Mouse (Mus musculus) MEL (cell line): ENCODE measurements around the gene Abhd17a. TPM values are rescaled to one million over a fixed set of nuclear protein-coding genes. Genes with fewer than 3 reads are reported as not detected.
"Not testable (repeated sequence)": the region's sequence is repeated elsewhere in the genome, so short reads cannot be mapped to it uniquely, and the experiment has no call there.

ENCODE experiments used
- DNase-seq: peaks from one replicate; pipeline ENCODE4 v3.0.0; 2011; ENCODE audit warnings: low read depth, low spot score
- H3K27ac ChIP-seq: 2 replicates; pipeline ENCODE4 v1.5.1; 2012; ENCODE audit warnings: low read depth, mild to moderate bottlenecking, control low read depth, low read length, moderate library complexity; ENCODE audit not compliant: control insufficient read depth
- H3K27me3 ChIP-seq, 2 experiments: fragments of 150-350 bp in 1 of 2; sonication (generic) in 1 of 2; 2 replicates each; pipeline ENCODE4 v1.6.1; 2012; ENCODE audit warnings: low read length in 2 of 2, mild to moderate bottlenecking in 2 of 2, improper control_type of control experiment in 1 of 2, moderate library complexity in 1 of 2; ENCODE audit not compliant: insufficient read depth in 2 of 2, control insufficient read depth in 1 of 2
- H3K36me3 ChIP-seq, 2 experiments: 2 replicates each; pipeline ENCODE4 v1.6.1; 2012 to 2014; ENCODE audit warnings: low read length in 2 of 2, improper control_type of control experiment in 1 of 2, inconsistent platforms in 1 of 2, mild to moderate bottlenecking in 1 of 2; ENCODE audit not compliant: insufficient read depth in 2 of 2, control insufficient read depth in 1 of 2
- H3K4me1 ChIP-seq, 2 experiments: fragments of 150-350 bp in 1 of 2; sonication (generic) in 1 of 2; 2 replicates each; pipeline ENCODE4 v1.6.1; 2012; ENCODE audit warnings: low read length in 2 of 2, improper control_type of control experiment in 1 of 2, mild to moderate bottlenecking in 1 of 2; ENCODE audit not compliant: insufficient read depth in 2 of 2, control insufficient read depth in 1 of 2
- H3K4me3 ChIP-seq, 2 experiments: fragments of 150-350 bp in 1 of 2; sonication (generic) in 1 of 2; 2 replicates each; pipeline ENCODE4 v1.5.1; 2012; ENCODE audit warnings: low read depth in 2 of 2, low read length in 2 of 2, mild to moderate bottlenecking in 2 of 2, moderate library complexity in 2 of 2, control low read depth in 1 of 2, improper control_type of control experiment in 1 of 2; ENCODE audit not compliant: control insufficient read depth in 1 of 2, insufficient read depth in 1 of 2
- H3K79me2 ChIP-seq: 2 replicates; pipeline ENCODE4 v1.6.1; 2012; ENCODE audit warnings: mild to moderate bottlenecking, low read length, moderate library complexity; ENCODE audit not compliant: control insufficient read depth, poor library complexity, insufficient read depth
- H3K9ac ChIP-seq: 2 replicates; pipeline ENCODE4 v1.6.1; 2012; ENCODE audit warnings: low read depth, mild to moderate bottlenecking, control low read depth, low read length, moderate library complexity; ENCODE audit not compliant: control insufficient read depth, poor library complexity, severe bottlenecking
- H3K9me3 ChIP-seq: fragments of 150-350 bp; sonication (generic); replicated peaks from 2 replicates; pipeline ENCODE4 v1.6.1; 2012; ENCODE audit warnings: mild to moderate bottlenecking, low read length, improper control_type of control experiment, moderate library complexity; ENCODE audit not compliant: insufficient read depth
- BHLHE40 ChIP-seq: IDR thresholded peaks from 2 replicates; pipeline ENCODE4 v1.6.1; 2012; ENCODE audit warnings: low read depth, mild to moderate bottlenecking, inconsistent platforms, low read length, improper control_type of control experiment, borderline replicate concordance
- CTCF ChIP-seq, 3 experiments: IDR thresholded peaks in 2 of 3; conservative IDR thresholded peaks in 1 of 3; 2 replicates each; pipeline ENCODE4 v1.5.1; 2011 to 2012; ENCODE audit warnings: low read length in 3 of 3, low read depth in 2 of 3, mild to moderate bottlenecking in 2 of 3, improper control_type of control experiment in 1 of 3, inconsistent platforms in 1 of 3, mixed read lengths in 1 of 3, moderate library complexity in 1 of 3; ENCODE audit not compliant: control insufficient read depth in 1 of 3, insufficient read depth in 1 of 3, poor library complexity in 1 of 3, severe bottlenecking in 1 of 3
- E2F4 ChIP-seq: IDR thresholded peaks from 2 replicates; pipeline ENCODE4 v1.6.1; 2011; ENCODE audit warnings: low read depth, low read length, improper control_type of control experiment, borderline replicate concordance
- ETS1 ChIP-seq: IDR thresholded peaks from 2 replicates; pipeline ENCODE4 v1.6.1; 2012; ENCODE audit warnings: low read depth, mild to moderate bottlenecking, inconsistent platforms, low read length, improper control_type of control experiment, moderate library complexity
- GATA1 ChIP-seq: IDR thresholded peaks from 2 replicates; pipeline ENCODE4 v1.6.1; 2011; ENCODE audit warnings: low read depth, low read length, improper control_type of control experiment
- KAT2A ChIP-seq: conservative IDR thresholded peaks from 2 replicates; pipeline ENCODE4 v1.6.1; 2012; ENCODE audit warnings: low read depth, low read length, improper control_type of control experiment, inconsistent platforms
- MAX ChIP-seq: IDR thresholded peaks from 2 replicates; pipeline ENCODE4 v1.6.1; 2011; ENCODE audit warnings: low read length, improper control_type of control experiment
- MEF2A ChIP-seq: IDR thresholded peaks from 2 replicates; pipeline ENCODE4 v1.6.1; 2014; ENCODE audit warnings: low read depth, mild to moderate bottlenecking, inconsistent platforms, low read length, improper control_type of control experiment; ENCODE audit not compliant: poor library complexity, insufficient replicate concordance, severe bottlenecking; ENCODE audit errors: extremely low read depth
- MXI1 ChIP-seq: IDR thresholded peaks from 2 replicates; pipeline ENCODE4 v1.6.1; 2011; ENCODE audit warnings: mild to moderate bottlenecking, low read depth, low read length, improper control_type of control experiment
- NELFE ChIP-seq: IDR thresholded peaks from 2 replicates; pipeline ENCODE4 v1.6.1; 2011; ENCODE audit warnings: low read depth, low read length, improper control_type of control experiment
- NRF1 ChIP-seq: IDR thresholded peaks from 2 replicates; pipeline ENCODE4 v1.6.1; 2014; ENCODE audit warnings: low read depth, mild to moderate bottlenecking, inconsistent platforms, low read length, improper control_type of control experiment, moderate library complexity; ENCODE audit not compliant: poor library complexity, insufficient read depth, severe bottlenecking
- POLR2A ChIP-seq, 2 experiments: IDR thresholded peaks; 2 replicates each; pipeline ENCODE4 v1.6.1; 2011 to 2012; ENCODE audit warnings: low read length in 2 of 2, mild to moderate bottlenecking in 2 of 2, control low read depth in 1 of 2, improper control_type of control experiment in 1 of 2, low read depth in 1 of 2, moderate library complexity in 1 of 2; ENCODE audit not compliant: control insufficient read depth in 1 of 2, insufficient read depth in 1 of 2, poor library complexity in 1 of 2
- SMC3 ChIP-seq: IDR thresholded peaks from 2 replicates; pipeline ENCODE4 v1.6.1; 2011; ENCODE audit warnings: low read depth, low read length, improper control_type of control experiment
- TBP ChIP-seq: IDR thresholded peaks from 2 replicates; pipeline ENCODE4 v1.8.0; 2011; ENCODE audit warnings: low read depth, low read length, improper control_type of control experiment
- TCF12 ChIP-seq: IDR thresholded peaks from 2 replicates; pipeline ENCODE4 v1.6.1; 2014; ENCODE audit warnings: low read depth, mild to moderate bottlenecking, inconsistent platforms, low read length, improper control_type of control experiment, moderate library complexity
- UBTF ChIP-seq: IDR thresholded peaks from 2 replicates; pipeline ENCODE4 v1.6.1; 2012; ENCODE audit warnings: low read depth, mild to moderate bottlenecking, inconsistent platforms, low read length, improper control_type of control experiment, moderate library complexity, borderline replicate concordance; ENCODE audit not compliant: insufficient read depth
- ZC3H11A ChIP-seq: IDR thresholded peaks from 2 replicates; pipeline ENCODE4 v1.6.1; 2012; ENCODE audit warnings: low read depth, mild to moderate bottlenecking, inconsistent platforms, low read length, improper control_type of control experiment
- ZMIZ1 ChIP-seq: IDR thresholded peaks from 2 replicates; pipeline ENCODE4 v1.6.1; 2012; ENCODE audit warnings: low read depth, mild to moderate bottlenecking, inconsistent platforms, low read length, improper control_type of control experiment, moderate library complexity
- polyA plus RNA-seq, 2 experiments: library from polyadenylated mRNA; stranded (reverse) in 1 of 2; unstranded in 1 of 2; fragments of >175 nt in 1 of 2; fragments of >200 nt in 1 of 2; gene quantifications; 2 replicates each; pipeline versions ENCODE4 v1.2.1 to v1.2.4; 2012; ENCODE audit warnings: low replicate concordance in 2 of 2, low read depth in 1 of 2; ENCODE audit not compliant: insufficient read length in 2 of 2, insufficient read depth in 1 of 2, missing spikeins in 1 of 2
- total RNA-seq: library from RNA; depleted of rRNA; stranded (reverse); fragments of 300-350 nt; gene quantifications from 2 replicates; pipeline ENCODE4 v1.2.3, GENCODE M21; 2012

The Abhd17a gene
- total and polyA plus RNA-seq, 3 experiments, result 96.2 to 136 (median 98.5) TPM

- TF ChIP-seq POLR2A (IDR thresholded peaks at IDR 0.05; ENCODE audit: control insufficient read depth in 1 of 2, insufficient read depth in 1 of 2, low read depth in 1 of 2, low read length in 2 of 2, poor library complexity in 1 of 2) (no peak), NELFE (no peak), BHLHE40 (no peak), TBP (no peak), TCF12 (no peak), ETS1 (no peak), MEF2A (no peak), MXI1 (no peak), E2F4 (no peak), NRF1 (no peak), UBTF (no peak), MAX (no peak)
- peaks cover 2 to 13% of the 10 kb centered on the region in 2 experiments; a peak in 3 of 4 replicates for H3K36me3 ChIP-seq
- no peak overlapping the region for H3K27ac ChIP-seq
- no peak for DNase-seq
- peaks cover 37% of the 10 kb centered on the region for H3K79me2 ChIP-seq
- H3K4me3 ChIP-seq, result no peak overlapping the region
- H3K4me1 ChIP-seq, result peaks cover 6 to 14% of the 10 kb centered on the region in 2 experiments
- no peak overlapping the region for H3K9ac ChIP-seq
- H3K27me3 ChIP-seq, result no peaks in the 10 kb centered on the region
- no peaks in the 10 kb centered on the region for H3K9me3 ChIP-seq
Measured at GRCm38 (mm10) chr10:80606737-80607350, 16.7 kb upstream of the Abhd17a start.

GRCm38 (mm10) chr10:80606306-80606705 lies 16.2 kb upstream of the Abhd17a start:
- Histone ChIP-seq H3K9ac (no peak overlapping the region), H3K9me3 (no peaks in the 10 kb centered on the region), H3K4me3 (no peak overlapping the region), H3K4me1 (peaks cover 8 to 17% of the 10 kb centered on the region in 2 experiments), H3K27me3 (no peaks in the 10 kb centered on the region), H3K79me2 (peaks cover 37% of the 10 kb centered on the region), H3K36me3 (peaks cover 2 to 15% of the 10 kb centered on the region in 2 experiments; a peak in 3 of 4 replicates), H3K27ac (no peak overlapping the region)
- DNase-seq, result no peak
- TF ChIP-seq ZC3H11A (no peak), KAT2A (no peak), SMC3 (no peak), CTCF (IDR thresholded peaks at IDR 0.05 in 2 of 3, conservative IDR thresholded peaks at IDR 0.05 in 1 of 3; ENCODE audit: control insufficient read depth in 1 of 3, insufficient read depth in 1 of 3, low read depth in 2 of 3, low read length in 3 of 3, poor library complexity in 1 of 3, severe bottlenecking in 1 of 3) (no peak), GATA1 (no peak), NRF1 (no peak), MAX (no peak), ZMIZ1 (no peak)

- not testable (repeated sequence) for H3K9ac ChIP-seq, H3K9me3 ChIP-seq, H3K27me3 ChIP-seq, H3K27ac ChIP-seq, DNase-seq, H3K4me3 ChIP-seq
- H3K36me3 ChIP-seq, result peaks cover 2 to 15% of the 10 kb centered on the region in 2 experiments; a peak in 3 of 4 replicates
- H3K79me2 ChIP-seq, result peaks cover 37% of the 10 kb centered on the region
- peaks cover 8 to 17% of the 10 kb centered on the region in 2 experiments for H3K4me1 ChIP-seq
Measured at GRCm38 (mm10) chr10:80605721-80606120, 15.6 kb upstream of the Abhd17a start, which contains the start of gene Gm49322. Gene Gm49322 (plus strand): TSS chr10:80606021.
